Mouse (Mus musculus) thymus, postnatal 25 days (tissue): ENCODE data around the gene Commd9.

ENCODE experiments used
- DNase-seq: peaks from one replicate; pipeline ENCODE4 v3.0.0; 2022

Commd9 gene

GRCm38 (mm10) chr2:101885768-101886438 is at the start of gene Commd9:
Gene Commd9 (plus strand): TSS chr2:101886247.
- DNase-seq: peak; percentile 94

DNA sequence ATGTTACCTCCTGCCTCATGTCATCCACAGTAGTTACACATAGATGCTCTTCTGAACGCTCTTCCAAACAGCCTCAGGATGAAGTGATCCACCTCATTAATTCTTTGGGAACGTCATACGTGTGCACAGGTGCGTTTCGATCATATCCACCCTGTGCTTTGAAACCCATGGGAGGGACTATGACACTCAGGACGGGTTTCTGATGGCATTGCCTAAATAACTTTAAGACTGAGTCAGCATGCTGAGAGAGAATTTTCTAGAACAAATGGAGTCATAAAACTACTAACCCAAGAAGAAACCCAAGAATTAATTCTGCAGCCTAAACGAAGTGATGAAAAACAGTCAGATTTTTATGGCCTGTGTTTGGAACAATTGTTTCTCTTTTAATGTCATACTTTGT is 43.3 kb upstream of the Commd9 start:
- no peak for DNase-seq

GRCm38 (mm10) chr2:101854792-101855191 is 31.3 kb upstream of the Commd9 start:
- no peak for DNase-seq

DNA sequence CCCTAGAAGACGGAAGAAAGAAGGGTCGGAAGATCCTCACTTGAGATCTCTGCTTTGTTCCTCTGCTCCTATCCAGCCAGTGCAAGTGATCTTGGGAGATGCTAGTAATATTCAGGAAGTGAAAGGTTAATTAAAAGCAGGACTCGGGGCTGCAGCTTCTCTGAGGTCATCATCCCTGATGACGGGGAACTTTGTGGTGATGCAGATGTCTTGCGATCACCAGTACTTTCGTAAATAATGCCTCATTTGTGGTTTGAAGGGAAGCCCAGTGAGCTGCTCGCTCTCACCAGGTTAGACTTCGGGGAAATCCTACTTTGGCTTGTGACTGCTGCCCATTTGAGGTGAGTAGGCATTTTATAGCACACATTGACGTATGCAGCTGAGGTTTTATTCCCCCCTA is 29.9 kb upstream of the Commd9 start:
- no peak for DNase-seq

DNA sequence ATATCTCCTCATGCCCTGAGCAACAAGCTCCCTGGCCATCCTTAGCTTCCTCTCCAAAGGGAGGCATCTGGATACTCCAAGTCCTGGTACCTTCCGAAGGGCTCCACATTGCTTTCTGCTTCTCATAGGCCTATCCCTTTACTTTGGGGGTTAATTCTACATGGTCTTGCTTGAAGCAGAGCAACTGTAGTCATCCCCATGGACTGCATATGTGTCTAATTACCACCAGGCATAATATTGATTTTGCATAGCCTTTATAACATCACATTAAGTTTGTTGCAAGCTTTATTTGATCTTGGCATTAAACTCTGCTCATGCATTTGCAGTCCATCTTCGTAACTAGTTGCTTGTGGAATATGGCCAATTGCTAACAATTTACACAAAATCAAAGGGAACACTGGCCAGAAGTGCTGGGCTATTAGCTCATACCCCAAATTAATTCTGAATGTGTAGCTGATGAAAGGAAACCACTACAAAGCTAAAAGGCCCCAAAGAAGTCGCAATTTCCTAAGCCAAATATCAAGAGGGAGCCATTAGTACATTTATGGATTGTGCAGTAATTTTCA is 25.0 kb upstream of the Commd9 start:
- no peak for DNase-seq

DNA sequence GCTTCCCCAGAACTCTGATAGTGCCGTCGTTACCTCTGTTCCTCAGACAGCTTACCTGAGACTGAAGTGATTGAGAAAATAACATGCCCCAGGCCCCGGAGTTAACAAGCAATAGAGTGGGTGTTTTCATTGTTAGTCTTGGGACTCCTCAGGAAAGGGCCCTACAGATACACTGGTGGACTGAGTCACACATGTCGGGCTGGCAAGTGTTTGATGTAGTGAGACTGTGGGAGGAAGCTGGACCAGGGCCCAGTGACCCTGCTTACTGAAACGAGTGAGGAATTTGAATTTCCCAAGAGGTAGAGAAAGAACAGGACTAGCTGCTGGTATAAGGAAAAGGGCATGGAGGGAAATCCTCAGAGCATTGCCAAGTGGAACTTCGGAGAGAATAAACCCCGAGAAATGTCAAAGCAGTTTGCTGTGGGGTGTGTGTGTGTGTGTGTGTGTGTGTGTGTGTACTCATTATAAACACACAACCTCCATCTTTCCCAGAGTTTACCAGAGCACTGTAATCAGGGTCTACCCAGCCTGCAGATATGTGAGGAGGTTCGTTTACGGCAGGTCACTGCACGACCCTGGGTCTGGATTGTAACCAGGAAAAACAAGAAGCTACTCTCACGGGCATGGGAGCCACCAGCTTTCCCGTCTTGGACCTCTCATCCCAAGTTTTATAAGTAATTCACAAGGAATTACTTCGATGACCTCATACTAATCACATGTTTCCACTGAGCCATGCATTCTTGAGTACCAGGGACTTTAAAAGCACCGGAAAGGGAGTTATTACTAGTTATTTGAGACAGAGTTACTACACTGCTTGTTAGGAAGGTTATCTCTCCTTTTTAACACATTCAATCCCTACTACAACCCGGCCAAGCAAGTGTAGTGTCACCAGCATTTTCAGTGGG is 23.6 kb upstream of the Commd9 start:
- no peak for DNase-seq

- DNase-seq: no peak
These were observed 17.4 kb upstream of the Commd9 start for GRCm38 (mm10) chr2:101868683-101869082.

- DNase-seq: peak; percentile 25
These were observed 14.9 kb upstream of the Commd9 start for GRCm38 (mm10) chr2:101871179-101871578.

GRCm38 (mm10) chr2:101881471-101882162 is 4.4 kb upstream of the Commd9 start:
- no peak for DNase-seq

- DNase-seq: no peak
These were observed 3.0 kb upstream of the Commd9 start, which contains the start of gene Prr5l for GRCm38 (mm10) chr2:101882998-101883397. Gene Prr5l (minus strand): TSS chr2:101883027.

DNA sequence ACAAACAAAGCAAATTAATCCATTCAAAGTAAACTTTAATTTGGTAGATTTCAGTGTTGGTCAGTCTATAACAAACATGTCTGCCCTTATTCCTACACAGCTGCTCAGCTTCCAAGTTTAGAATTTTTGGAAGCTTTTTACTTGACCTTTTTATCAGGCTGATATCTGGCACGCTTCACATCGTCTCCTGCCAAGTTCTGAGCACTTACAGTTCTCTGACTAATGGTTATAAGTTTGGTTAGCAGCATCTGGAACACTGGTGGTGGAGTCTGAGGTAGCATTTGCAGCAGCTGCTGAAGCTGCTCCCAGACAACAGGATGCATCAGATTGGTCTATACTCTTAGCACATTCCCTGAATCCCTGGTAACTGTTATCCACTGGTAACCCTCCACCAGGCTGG is 1.8 kb upstream of the Commd9 start:
- DNase-seq: no peak

DNA sequence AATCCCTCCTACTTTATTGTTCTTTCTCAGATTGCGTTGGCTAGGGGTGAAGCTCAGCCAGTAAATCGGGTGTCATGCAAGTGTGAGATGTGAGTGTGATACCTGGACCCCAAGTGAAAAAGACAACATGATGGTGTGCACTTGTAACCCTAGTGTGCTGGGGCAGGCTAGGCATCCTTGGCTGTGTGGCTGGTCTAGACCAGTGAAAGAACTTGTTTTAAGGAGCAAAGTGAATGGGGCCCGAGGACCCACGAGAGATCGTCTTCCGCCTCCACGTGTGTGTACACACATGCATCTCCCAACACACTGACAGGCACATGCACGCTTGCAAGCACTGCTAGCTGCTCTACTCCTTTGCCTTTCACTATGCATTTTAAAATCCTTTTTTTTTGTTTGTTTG is 2.8 kb downstream of the Commd9 start:
- no peak for DNase-seq

DNA sequence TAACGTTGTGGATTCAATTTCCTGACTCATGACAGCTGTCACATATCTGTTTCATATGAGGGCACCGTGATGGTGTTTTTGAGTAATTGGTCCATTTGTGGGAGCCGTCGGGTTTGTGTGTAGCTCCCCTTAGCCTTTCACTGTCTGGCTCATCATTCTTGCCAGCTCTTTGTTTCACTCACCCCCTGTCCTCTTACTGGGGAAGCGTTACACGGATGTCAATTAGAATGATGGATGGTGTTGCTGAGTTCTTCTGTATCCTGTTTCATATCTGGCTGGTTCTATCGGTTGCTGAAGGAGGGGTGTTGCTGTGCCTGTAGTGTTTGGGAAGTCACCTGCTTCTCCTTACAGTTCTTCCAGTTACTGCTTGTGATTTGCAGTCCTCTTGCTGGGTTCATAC is 5.1 kb downstream of the Commd9 start:
- DNase-seq: no peak

DNA sequence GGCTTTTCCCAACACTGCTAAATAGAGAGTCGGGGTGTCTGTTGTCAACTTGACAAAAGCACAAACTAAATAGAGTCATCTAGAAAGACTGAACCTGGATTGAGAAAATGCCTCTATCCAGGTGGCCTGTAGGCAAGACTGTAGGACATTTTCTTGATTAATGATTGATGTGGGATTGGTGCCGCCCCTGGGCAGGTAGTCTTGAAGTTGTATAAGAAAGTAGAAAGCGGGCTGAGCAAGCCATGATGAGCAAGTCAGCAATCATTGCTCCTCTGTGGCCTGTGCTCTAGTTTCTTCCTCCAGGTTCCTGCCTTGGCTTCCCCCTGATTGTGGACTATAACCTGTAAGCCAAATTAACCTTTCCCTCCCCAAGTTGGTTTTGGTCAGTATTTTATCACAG is 8.1 kb downstream of the Commd9 start:
- DNase-seq: no peak

- DNase-seq: no peak
These were observed 10.6 kb downstream of the Commd9 start for GRCm38 (mm10) chr2:101896425-101897204.

DNA sequence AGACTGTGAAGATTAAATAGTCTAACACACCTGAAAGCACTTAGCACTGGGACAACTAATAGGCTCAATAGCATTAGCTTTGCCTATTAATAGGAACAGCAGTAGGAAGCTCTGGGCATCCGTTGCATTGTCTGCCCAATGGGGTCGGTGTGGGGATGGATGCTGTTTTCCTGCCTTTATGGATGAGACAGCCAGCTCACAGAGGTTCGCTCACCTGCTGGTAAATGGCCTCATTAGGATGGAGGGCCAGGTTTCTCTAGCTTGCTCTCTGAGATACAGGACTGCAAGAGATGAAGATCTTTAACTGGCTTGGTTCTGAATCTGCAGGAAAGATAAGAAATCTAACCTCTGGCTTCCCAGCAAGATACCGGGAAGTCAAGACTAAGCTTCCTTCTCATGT is 16.1 kb downstream of the Commd9 start:
- no peak for DNase-seq

- peak; percentile 85 for DNase-seq
These were observed 19.7 kb downstream of the Commd9 start for GRCm38 (mm10) chr2:101905534-101906378.

- DNase-seq: no peak
These were observed 20.3 kb downstream of the Commd9 start for GRCm38 (mm10) chr2:101906379-101906690.

- DNase-seq: no peak
These were observed 21.5 kb downstream of the Commd9 start for GRCm38 (mm10) chr2:101907386-101908022.

DNA sequence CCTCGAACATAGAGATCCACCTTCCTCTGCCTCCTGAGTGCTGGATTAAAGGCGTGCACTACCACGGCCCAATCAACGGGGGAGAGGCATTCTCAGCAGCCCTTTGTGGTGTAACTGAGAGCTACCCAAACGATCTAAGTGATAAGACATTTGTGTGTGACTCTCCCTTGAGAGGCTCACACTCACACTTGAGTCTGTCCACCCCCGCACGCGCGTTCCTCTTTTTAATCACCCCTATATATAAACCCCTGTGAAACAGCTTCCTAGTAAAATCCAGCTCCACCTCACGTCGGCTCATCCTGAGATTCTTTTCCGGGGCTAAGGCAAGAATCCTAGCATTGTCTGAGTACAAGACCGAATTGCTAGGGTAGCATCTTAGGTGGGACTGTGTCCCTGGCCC is 22.7 kb downstream of the Commd9 start:
- no peak for DNase-seq
